Mouse (Mus musculus): ENCODE results near the gene Dennd4c. TPM values are rescaled to one million over a fixed set of nuclear protein-coding genes. Genes with fewer than 3 reads are reported as not detected.

The Dennd4c gene
- total RNA-seq, 2 experiments from 2014 or later, result 27.5 to 28.8 TPM

DNA sequence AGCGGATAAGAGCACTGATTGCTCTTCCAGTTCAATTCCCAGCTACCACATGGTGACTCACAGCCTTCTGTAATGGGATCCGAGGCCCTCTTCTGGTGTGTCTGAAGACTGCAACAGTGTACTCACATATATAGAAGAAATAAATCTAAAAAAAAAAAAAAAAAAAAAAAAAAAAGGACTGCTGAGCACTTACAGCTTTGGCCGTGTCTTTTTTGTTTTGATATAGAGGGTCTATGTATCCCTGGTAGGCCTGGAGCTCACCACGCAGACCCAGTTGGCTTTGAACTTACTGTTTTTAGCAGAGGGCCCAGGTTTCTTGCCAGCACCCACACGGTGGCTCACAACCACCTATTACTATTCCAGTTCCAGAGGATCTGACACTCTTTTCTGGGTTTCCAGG is 115.7 kb downstream of the Dennd4c start:
- intact Hi-C loops (cut with DNase I), result no loop called here
- Histone ChIP-seq H3K4me3 (no peak overlapping the region), H3K27ac (no peak overlapping the region)
- no peak for TF ChIP-seq CTCF (IDR thresholded peaks at IDR 0.05)
- DNase-seq, result no peak

DNA sequence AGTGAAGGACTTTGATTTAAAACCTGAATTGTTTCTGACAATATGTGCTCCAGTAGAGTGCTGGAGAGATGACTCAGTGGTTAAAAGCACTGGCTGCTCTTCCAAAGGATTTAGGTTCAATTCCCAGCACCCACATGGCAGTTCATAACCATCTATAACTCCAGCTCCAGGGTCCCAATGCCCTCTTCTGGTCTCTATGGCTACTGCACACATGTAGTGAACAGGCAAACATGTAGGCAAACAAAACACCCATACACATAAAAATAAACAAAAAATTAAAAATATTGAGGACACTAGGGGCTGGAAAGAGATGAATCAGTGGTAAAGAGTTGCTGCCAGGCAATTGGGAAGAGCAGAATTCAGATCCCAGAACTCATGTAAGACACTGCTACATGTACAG is 123.6 kb downstream of the Dennd4c start:
- H3K27ac ChIP-seq, result no peak overlapping the region
- no peak overlapping the region for H3K4me3 ChIP-seq
- intact Hi-C loops (cut with DNase I), result no loop called here
- DNase-seq, result no peak
- 0 out of 2 replicates have a peak, but pooled peaks have one; percentile 4 for TF ChIP-seq CTCF (IDR thresholded peaks at IDR 0.05)

DNA sequence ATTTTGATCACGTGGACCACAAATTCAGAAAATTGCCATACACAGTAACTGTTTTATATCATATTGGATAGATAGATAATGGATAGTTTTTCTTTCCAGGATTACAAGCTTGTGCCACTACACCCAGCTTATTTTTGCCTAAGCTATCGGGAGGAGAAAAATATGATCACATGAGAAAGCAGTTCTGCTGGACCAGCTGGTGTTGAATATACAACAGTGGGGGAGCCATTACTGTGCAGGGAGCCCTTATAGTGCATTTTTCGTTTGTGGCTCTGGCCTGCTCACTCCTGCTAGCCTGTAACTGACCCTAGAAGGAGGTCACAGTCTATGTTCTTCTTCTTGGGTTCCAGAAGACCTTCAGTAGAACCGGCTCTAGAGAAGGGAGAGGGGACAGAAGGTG is 124.7 kb downstream of the Dennd4c start:
- no peak for TF ChIP-seq CTCF (IDR thresholded peaks at IDR 0.05)
- DNase-seq, result no peak
- Histone ChIP-seq H3K4me3 (no peak overlapping the region), H3K27ac (no peak overlapping the region)
- intact Hi-C loops (cut with DNase I), result no loop called here

DNA sequence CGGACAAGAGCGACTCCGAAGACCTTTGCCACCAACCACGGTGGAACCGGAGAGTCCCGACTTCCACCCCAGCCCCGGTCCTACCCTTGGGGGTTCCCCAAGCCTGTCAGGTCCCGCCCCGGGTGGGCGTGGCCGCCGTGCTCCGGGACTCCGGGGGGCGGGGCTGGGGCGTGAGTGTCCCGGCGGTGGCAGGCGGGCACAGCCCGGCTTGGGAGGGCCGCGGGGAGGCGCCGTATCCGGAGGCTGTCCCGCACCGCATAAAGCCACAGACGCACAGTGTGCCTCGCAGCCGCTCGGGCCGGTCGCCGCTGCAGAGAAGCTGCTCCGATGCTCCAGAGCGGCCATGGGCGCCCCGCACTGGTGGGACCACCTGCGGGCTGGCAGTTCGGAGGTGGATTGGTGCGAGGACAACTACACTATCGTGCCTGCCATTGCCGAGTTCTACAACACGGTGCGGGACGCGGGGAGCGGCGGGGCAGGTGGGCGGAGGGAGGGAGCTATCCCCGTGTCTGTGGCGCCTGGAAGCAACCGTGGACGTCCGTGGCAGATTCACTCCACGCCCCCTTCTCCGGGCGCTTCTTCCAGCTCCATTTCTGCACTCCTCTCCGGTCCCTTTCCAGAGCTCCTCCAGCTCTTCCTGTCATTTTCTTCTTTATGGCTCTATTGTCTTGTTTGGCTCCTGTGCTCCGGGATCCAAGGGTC is 125.9 kb downstream of the Dennd4c start, which contains the start of gene Acer2:
Gene Acer2 (plus strand): TSS at position 251 of the 702 bp plus-strand sequence.
- peak; percentile 51 for TF ChIP-seq CTCF (IDR thresholded peaks at IDR 0.05)
- Histone ChIP-seq H3K27ac (peak within 1 kb of the TSS; percentile 84), H3K4me3 (peak within 1 kb of the TSS; percentile 88)
- intact Hi-C loops (cut with DNase I), result no loop called here
- peak; percentile 97 for DNase-seq

DNA sequence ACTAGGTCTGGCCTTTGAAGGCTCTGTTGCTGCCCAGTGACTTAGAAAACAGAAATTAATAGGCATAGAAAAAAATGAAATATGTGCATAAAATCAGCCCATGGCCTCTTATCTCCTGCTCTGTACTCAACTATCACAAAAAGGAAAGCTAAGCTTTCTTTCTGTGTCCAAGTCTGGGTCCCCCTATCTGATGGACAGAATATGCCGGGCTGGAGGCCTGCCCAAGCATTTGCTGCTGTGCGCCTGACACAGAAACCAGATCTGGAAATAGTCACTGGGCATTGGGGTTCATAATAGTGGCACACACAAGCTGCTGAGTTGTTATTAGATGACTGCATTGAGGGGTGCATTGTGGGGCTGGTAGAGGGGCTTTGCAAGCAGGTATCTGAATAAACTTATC is 131.1 kb downstream of the Dennd4c start:
- intact Hi-C loops (cut with DNase I), result no loop called here
- TF ChIP-seq CTCF (IDR thresholded peaks at IDR 0.05), result no peak
- H3K27ac ChIP-seq, result no peak overlapping the region
- no peak overlapping the region for H3K4me3 ChIP-seq
- no peak for DNase-seq

DNA sequence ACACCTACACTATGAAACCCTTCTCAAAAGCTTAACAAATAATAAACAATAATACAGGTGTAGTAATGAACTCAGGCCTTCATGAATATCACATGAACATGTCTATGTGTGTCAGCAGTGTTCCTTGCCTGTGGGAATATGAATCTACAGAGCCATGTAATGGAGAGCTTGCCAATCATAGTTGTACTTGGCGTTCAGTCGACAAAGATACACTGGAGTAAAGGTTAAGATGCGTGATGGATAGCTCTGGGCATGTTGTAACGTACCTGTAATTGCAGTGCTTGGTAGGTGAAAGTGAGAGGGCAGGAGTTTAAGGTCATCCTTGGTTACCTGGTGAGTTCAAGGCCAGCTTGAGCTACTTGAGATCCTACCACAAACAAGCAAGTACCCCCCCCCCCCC is 132.8 kb downstream of the Dennd4c start:
- DNase-seq, result no peak
- Histone ChIP-seq H3K4me3 (no peak overlapping the region), H3K27ac (no peak overlapping the region)
- TF ChIP-seq CTCF (IDR thresholded peaks at IDR 0.05), result no peak
- intact Hi-C loops (cut with DNase I), result no loop called here

DNA sequence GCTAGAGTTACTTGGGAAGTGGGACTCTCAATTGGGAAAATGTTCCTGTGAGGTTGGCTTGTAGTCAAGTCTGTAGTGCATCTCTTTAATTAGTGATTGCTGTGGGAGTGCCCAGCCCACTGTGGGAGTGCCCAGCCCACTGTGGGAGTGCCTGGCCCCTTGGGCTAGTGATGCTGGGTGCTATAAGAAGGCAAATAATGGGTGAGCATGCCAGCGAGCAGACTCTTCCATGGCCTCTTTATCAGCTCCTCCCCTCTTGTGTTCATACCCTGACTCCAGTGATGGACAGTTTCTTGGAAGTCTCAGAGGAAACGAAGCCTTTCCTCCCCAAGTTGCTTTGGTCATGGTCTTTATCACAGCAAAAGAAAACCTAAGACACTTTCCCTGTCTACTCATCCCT is 134.1 kb downstream of the Dennd4c start:
- DNase-seq, result no peak
- TF ChIP-seq CTCF (IDR thresholded peaks at IDR 0.05), result no peak
- H3K4me3 ChIP-seq, result no peak overlapping the region
- no peak overlapping the region for H3K27ac ChIP-seq
- intact Hi-C loops (cut with DNase I), result no loop called here

DNA sequence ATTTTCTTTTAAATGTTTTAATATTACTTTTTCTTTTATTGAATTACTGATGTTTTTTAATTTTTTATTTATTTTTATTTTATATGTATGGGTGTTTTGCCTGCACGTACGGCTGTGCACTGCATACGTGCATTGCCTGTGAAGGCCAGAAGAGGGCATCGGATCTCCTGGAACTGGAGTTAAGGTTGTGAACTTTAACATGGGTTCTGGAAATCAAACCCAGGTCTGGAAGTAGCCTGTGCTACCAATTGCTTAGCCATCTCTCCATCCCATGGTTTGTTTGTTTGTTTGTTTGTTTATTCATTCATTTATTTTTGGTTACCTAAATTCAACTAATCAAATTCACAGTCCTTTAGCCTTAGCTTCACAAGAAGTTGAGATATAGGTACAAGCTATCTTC is 136.6 kb downstream of the Dennd4c start:
- intact Hi-C loops (cut with DNase I), result loop anchor here (1.0 kb wide), 1 partner anchor 40 kb away; no protein-coding TSS in a partner anchor
- Histone ChIP-seq H3K4me3 (no peak overlapping the region), H3K27ac (no peak overlapping the region)
- DNase-seq, result peak; percentile 35
- peak; percentile 68 for TF ChIP-seq CTCF (IDR thresholded peaks at IDR 0.05)

DNA sequence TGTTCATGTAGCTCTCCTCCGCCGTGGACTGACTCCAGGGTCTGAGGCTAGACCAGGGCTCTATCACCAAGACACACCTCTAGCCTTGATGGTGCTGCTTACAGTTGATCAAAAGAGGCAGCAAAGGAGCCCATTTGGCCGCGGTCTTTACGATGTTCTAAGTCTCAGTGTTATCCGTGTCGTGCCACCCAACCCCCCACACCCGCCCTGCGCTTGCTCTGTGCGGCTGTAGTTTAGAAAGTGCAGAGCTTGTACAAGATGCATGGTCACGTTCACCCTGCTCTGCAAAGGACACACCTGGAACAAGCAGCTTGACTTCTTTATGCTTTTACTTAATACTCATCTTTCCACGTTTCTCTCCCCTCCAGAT is 137.4 kb downstream of the Dennd4c start:
- Histone ChIP-seq H3K27ac (peak overlapping the region; percentile 68), H3K4me3 (peak overlapping the region; percentile 67)
- DNase-seq, result no peak
- TF ChIP-seq CTCF (IDR thresholded peaks at IDR 0.05), result no peak
- intact Hi-C loops (cut with DNase I), result loop anchor here (1.0 kb wide), 1 partner anchor 40 kb away; no protein-coding TSS in a partner anchor

DNA sequence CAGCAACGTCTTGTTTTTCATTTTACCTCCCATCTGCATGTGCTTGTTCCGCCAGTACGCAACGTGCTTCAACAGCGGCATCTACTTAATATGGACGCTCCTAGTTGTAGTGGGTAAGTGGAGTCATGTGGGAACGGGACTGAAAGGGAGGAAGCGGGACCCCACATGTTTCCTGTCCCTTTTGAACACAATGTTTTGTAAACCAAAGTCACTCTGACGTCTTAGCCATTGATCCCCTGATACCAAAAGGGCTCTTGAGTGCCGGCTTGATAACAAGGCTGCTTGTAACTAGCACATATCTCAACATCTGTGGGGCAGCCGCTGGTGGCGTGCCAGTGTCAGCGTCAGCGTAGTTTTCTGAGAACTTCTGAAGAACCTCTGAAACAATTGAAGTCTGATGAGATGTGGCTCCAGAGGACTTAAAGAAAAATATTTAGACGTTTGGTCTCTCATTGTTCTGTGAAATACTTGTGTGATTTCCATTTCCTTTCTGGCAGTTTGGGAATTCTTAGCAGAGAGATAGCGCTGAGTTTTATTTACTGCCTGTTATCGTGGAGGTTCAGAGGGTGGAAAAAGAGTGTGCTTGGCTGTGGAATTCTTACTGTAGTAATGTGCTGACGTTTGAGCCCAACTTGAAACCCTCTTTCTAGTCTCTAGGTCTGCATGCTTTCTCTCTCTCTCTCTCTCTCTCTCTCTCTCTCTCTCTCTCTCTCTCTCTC is 138.0 kb downstream of the Dennd4c start:
- peak overlapping the region; percentile 68 for H3K27ac ChIP-seq
- intact Hi-C loops (cut with DNase I), result no loop called here
- peak; percentile 37 for DNase-seq
- peak overlapping the region; percentile 67 for H3K4me3 ChIP-seq
- no peak for TF ChIP-seq CTCF (IDR thresholded peaks at IDR 0.05)

DNA sequence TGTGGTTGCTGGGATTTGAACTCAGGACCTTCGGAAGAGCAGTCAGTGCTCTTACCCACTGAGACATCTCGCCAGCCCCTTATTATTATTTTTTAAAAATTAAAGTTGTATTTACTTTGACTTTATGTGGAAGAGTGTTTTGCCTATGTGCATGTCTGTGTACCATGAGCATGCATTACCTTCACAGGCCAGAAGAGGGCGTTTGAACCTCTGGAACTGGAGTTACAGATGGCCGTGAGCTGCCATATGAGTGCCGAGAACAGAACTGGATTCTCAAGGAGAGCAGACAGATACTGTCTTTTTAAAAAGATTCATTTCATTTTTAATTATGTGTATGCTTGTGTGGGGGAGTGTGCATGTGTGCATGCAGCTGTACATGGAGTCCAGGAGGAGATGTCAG is 139.5 kb downstream of the Dennd4c start:
- DNase-seq, result no peak
- no peak overlapping the region for H3K4me3 ChIP-seq
- peak; percentile 35; the same call in 1 of the 2 replicates for TF ChIP-seq CTCF (IDR thresholded peaks at IDR 0.05)
- H3K27ac ChIP-seq, result no peak overlapping the region
- intact Hi-C loops (cut with DNase I), result no loop called here

DNA sequence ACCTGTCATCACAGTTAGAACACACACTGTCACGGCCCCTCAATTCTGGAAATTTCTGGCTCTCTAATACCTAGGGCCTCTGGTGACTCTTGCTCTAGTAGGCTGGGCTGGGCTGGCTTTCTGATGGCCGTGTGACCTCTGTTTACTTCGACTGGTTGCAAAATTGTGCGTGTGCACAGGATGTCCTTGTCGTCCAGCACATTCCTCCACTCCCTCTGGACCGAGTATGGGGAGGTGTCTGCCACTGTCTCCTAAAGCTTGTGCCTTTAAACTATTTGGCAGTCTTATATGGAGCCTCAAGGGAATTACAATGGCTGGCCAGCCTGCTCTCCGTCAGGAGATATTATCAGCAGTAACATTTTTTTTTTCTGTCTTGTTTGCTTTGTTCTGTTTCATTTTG is 149.1 kb downstream of the Dennd4c start:
- Histone ChIP-seq H3K27ac (peak overlapping the region; percentile 62), H3K4me3 (no peak overlapping the region)
- peak; percentile 44 for DNase-seq
- intact Hi-C loops (cut with DNase I), result no loop called here
- TF ChIP-seq CTCF (IDR thresholded peaks at IDR 0.05), result no peak

DNA sequence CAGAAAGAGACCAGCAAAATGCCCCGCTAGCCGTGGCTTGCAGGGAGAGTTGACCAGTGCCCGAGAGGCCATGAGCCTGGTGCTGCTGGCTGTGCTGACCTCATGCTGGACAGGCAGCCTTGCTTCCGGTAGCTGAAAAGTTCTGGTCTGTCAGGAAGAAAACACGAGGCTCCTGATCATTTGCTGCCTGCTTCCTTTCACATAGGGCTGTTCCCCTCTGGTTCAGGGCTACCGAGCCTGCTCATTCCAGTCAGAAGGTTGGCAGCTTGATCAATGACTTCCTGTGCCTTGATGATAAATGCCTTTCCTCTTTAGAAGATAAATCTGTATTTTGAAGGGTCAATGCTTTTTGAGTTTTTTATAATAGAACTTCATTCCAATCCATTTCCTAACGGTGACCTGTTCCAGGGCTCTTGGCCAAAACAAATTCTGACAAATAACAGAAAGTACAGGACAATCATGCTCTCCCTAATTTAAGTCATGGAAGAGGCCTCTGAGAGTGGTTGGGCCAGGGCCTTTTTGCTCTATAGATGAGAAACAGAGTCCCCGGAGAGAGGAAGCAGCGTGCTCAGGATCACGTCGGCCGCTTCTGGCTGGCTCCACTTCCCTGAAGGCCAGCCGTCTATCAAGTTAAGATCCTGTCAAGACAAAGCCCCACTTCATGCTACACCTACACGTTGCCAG is 150.6 kb downstream of the Dennd4c start:
- no peak for TF ChIP-seq CTCF (IDR thresholded peaks at IDR 0.05)

More for the DNA sequence above, 150.6 kb downstream of the Dennd4c start:
- peak; percentile 30 for DNase-seq
- no peak overlapping the region for H3K4me3 ChIP-seq
- peak overlapping the region; percentile 54 for H3K27ac ChIP-seq
- intact Hi-C loops (cut with DNase I), result no loop called here

Other genes with a start within 250 kb of the Dennd4c start
- not detected for gene Saxo1, start 190.2 kb upstream of the Dennd4c start, total RNA-seq (2021)
- 10 to 100 TPM; 43.5 to 54.4 TPM for gene Rraga, start 172.9 kb upstream of the Dennd4c start, total RNA-seq (2021)
- 1 to 10 TPM; 5.0 to 5.3 TPM for gene Haus6, start 136.5 kb upstream of the Dennd4c start, total RNA-seq (2021)
- 10 to 100 TPM; 32.4 to 60.2 TPM for gene Plin2, start 78.5 kb upstream of the Dennd4c start, total RNA-seq (2021)
- gene Rps6, start 108.9 kb downstream of the Dennd4c start, total RNA-seq (2021), result 100 to 1,000 TPM; 393 to 501 TPM
- 1 to 10 TPM; 1.9 to 2.1 TPM for gene Acer2, start 125.8 kb downstream of the Dennd4c start, total RNA-seq (2021)

Data from gastrocnemius, adult 2 months (tissue).